Mouse (Mus musculus): ENCODE data around the gene Slc25a34. TPM values are rescaled to one million over a fixed set of nuclear protein-coding genes. Genes with fewer than 3 reads are reported as not detected.
A peak's percentile ranks its signal among the peaks of the same experiment; 100 is the strongest.

The Slc25a34 gene
- polyA plus RNA-seq, 1 experiment from 2014 or later, result 0.05 TPM

DNA sequence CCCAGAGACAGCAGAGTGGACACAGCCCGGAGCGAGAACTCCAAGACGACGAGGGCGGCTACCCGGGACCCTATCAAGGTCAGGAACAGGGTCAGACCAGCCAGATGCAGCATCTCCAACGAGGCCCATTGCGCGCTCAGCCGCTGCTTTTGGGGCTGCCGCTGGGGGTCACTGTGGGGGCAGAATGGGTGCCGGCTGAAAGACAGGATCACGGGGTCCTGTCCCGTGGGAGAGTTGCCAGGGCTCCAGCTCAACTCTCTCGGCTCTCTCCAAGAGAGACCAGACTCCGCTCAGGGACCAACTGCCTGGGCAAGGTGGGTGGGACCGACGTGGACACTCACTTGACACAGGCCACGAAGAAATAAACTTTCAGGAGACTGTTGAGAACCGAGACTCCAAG lies 6.3 kb downstream of the Slc25a34 start:
- no peak for ATAC-seq (ENCODE audit: insufficient number of reproducible peaks, low FRiP score, low TSS enrichment, low read depth)
- Histone ChIP-seq H3K9ac (no peak overlapping the region), H3K36me3 (no peaks in the 10 kb centered on the region), H3K9me3 (replicated peaks) (no peaks in the 10 kb centered on the region), H3K4me3 (replicated peaks) (peak overlapping the region; percentile 32), H3K4me1 (peaks cover 15% of the 10 kb centered on the region), H3K27ac (replicated peaks) (no peak overlapping the region), H3K27me3 (no peaks in the 10 kb centered on the region), H3K4me2 (replicated peaks) (peak overlapping the region; percentile 55)
- WGBS, result 6% methylated on average over 20 of the region's 20 CpGs

DNA sequence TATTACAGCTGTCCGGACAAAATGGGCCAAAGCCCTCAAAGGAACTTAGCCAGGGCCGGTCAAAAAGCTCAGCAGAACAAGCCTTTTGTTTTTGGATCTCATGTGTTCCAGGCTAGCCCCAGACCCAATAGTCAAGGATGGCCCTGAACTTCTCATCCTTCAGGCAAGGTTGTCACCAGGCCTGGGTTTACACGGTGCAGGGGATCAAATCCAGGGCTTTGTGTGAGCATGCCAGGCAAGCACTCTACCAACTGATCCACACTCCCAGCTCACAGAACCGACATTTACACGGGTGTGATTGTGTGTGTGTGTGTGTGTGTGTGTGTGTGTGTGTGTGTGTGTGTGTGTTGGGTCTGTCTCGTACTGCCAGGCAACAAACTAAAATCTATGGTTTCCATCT lies 6.8 kb downstream of the Slc25a34 start:
- Histone ChIP-seq H3K9ac (no peak overlapping the region), H3K27me3 (no peaks in the 10 kb centered on the region), H3K27ac (replicated peaks) (no peak overlapping the region), H3K4me2 (replicated peaks) (no peak overlapping the region), H3K4me3 (replicated peaks) (no peak overlapping the region), H3K4me1 (peaks cover 15% of the 10 kb centered on the region), H3K9me3 (replicated peaks) (no peaks in the 10 kb centered on the region), H3K36me3 (no peaks in the 10 kb centered on the region)
- no peak for ATAC-seq (ENCODE audit: insufficient number of reproducible peaks, low FRiP score, low TSS enrichment, low read depth)
- 65% methylated on average over 6 of the region's 6 CpGs for WGBS

DNA sequence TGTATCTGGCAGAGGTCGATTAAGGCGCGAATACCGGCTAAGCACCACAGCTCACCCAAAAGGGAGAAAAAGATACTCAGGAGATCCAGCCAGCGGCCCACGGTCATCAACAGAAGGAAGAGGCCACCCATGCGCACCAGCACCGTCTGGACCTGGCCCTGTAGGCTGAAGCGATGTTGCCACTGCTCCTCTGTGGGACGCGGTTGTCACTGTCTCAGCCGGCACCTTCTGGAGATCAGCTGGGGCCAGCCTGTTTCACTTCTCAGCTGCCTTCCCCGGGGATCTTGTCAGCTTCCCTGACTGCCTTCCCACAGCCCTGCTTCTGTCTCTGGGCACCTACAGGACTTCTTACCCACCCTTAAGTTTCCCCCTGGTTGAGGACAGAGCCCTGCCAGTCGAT lies 8.7 kb downstream of the Slc25a34 start:
- Histone ChIP-seq H3K27me3 (no peaks in the 10 kb centered on the region), H3K4me3 (replicated peaks) (no peak overlapping the region), H3K9ac (no peak overlapping the region), H3K9me3 (replicated peaks) (no peaks in the 10 kb centered on the region), H3K36me3 (no peaks in the 10 kb centered on the region), H3K4me1 (peaks cover 15% of the 10 kb centered on the region), H3K27ac (replicated peaks) (no peak overlapping the region), H3K4me2 (replicated peaks) (no peak overlapping the region)
- ATAC-seq (ENCODE audit: insufficient number of reproducible peaks, low FRiP score, low TSS enrichment, low read depth), result no peak
- WGBS, result 80% methylated on average over 14 of the region's 14 CpGs

DNA sequence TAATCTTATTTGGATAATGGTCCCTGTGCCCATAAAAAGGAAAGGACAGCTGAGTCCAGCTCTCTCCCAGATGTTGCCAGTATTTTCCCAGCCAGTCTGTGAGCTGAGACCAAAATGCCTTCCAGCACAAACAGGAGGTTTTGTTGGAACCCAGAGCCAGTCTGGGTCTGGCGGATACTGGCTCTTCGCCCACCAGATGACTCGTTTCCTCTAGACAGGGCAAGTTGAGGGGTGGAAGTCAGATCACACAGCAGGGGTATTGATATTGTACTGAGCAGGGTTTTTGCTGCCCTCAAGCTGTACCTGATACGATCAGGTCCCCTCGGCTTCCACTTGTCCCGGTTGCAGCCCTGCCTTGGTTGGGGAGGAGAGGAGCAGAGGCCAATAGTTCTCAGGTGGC lies 14.1 kb downstream of the Slc25a34 start:
- Histone ChIP-seq H3K9ac (no peak overlapping the region), H3K27me3 (no peaks in the 10 kb centered on the region), H3K4me3 (replicated peaks) (no peak overlapping the region), H3K36me3 (no peaks in the 10 kb centered on the region), H3K27ac (replicated peaks) (no peak overlapping the region), H3K4me2 (replicated peaks) (no peak overlapping the region), H3K9me3 (replicated peaks) (no peaks in the 10 kb centered on the region), H3K4me1 (peaks cover 3% of the 10 kb centered on the region)
- 55% methylated on average over 6 of the region's 6 CpGs for WGBS
- ATAC-seq (ENCODE audit: insufficient number of reproducible peaks, low FRiP score, low TSS enrichment, low read depth), result no peak

DNA sequence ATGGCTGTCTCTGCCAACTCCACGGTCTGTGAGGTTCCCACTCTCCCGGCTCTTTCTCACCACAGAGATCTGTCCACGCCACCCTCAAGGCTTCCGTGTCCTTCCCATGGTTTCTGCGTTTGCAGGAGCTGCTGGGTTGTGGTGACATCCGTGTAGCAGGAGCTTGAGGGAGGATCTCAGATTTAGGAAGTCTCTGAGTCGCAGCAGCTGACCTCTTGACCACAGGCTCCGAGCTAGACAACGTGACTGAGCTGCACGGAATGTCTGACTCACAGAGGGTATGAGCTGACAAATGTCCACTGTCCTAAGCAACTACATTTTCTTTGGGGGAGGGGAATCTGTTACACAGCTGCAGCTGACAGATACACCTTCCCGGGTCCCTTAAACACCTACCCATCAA lies 17.8 kb downstream of the Slc25a34 start, which contains the start of gene Fblim1:
TSS of gene Fblim1 (minus strand) at position 236 of the 400 bp plus-strand sequence.
- no peak within 1 kb of the TSS for H3K27ac ChIP-seq (replicated peaks)

DNA sequence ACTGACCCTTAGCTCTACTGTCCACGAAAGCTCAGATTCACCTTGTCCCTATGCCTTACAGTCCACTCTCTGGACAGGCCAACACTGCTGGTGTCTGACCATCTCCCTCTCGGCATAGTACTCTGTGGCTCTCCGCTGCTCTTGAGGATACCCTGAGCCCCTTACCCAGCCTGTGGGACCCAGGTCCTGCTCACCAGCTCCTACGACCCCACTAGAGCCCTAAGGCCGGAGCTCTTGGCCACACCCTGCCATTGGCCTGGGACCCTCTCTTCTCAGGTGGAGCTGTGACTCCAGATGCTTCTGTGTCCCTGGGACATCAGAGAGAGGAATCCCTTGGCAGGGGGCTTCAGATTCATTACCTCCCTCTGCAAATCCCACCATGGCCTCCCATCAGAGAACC lies 18.2 kb downstream of the Slc25a34 start:
- Histone ChIP-seq H3K9ac (no peak overlapping the region), H3K4me2 (replicated peaks) (no peak overlapping the region), H3K27ac (replicated peaks) (no peak overlapping the region), H3K9me3 (replicated peaks) (no peaks in the 10 kb centered on the region), H3K4me1 (peaks cover 20% of the 10 kb centered on the region), H3K36me3 (no peaks in the 10 kb centered on the region), H3K4me3 (replicated peaks) (no peak overlapping the region), H3K27me3 (no peaks in the 10 kb centered on the region)
- 86% methylated on average over 5 of the region's 5 CpGs for WGBS
- no peak for ATAC-seq (ENCODE audit: insufficient number of reproducible peaks, low FRiP score, low TSS enrichment, low read depth)

More for the DNA sequence above, 17.8 kb downstream of the Slc25a34 start, which contains the start of gene Fblim1:
- 79% methylated on average over 11 of the region's 11 CpGs for WGBS
- H3K4me3 ChIP-seq (replicated peaks), result no peak within 1 kb of the TSS
- no peaks in the 10 kb centered on the region for H3K27me3 ChIP-seq
- peaks cover 18% of the 10 kb centered on the region for H3K4me1 ChIP-seq
- no peak for ATAC-seq (ENCODE audit: insufficient number of reproducible peaks, low FRiP score, low TSS enrichment, low read depth)
- H3K9ac ChIP-seq, result no peak within 1 kb of the TSS
- no peaks in the 10 kb centered on the region for H3K9me3 ChIP-seq (replicated peaks)
- H3K4me2 ChIP-seq (replicated peaks), result no peak within 1 kb of the TSS
- no peaks in the 10 kb centered on the region for H3K36me3 ChIP-seq

DNA sequence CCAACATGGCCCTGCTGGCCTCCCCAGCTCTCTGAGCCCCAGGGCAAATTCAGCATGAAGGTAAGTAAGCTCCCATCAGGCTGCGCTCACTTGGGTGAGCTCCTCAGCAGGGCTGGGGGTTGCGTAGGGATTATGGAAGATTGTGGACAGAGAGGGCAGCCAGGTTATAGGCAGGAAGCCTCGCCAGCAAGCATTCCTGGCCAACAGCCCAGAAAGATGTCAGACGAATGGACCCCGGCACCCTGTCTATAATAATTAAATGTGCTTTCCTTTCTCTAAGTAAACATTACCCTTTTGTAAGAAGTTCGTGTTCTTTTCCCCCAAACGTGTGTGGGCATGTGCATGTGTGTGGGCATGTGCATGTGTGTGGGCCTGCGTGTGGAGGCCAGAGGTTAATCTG lies 19.1 kb downstream of the Slc25a34 start:
- H3K9ac ChIP-seq, result no peak overlapping the region
- H3K4me1 ChIP-seq, result peaks cover 30% of the 10 kb centered on the region
- no peak overlapping the region for H3K4me3 ChIP-seq (replicated peaks)
- ATAC-seq (ENCODE audit: insufficient number of reproducible peaks, low FRiP score, low TSS enrichment, low read depth), result no peak
- 0 out of 2 replicates have a peak overlapping the region, but pooled peaks have one; percentile 23 for H3K27ac ChIP-seq (replicated peaks)
- H3K4me2 ChIP-seq (replicated peaks), result no peak overlapping the region
- WGBS, result 43% methylated on average over 8 of the region's 8 CpGs
- no peaks in the 10 kb centered on the region for H3K36me3 ChIP-seq
- no peaks in the 10 kb centered on the region for H3K27me3 ChIP-seq
- no peaks in the 10 kb centered on the region for H3K9me3 ChIP-seq (replicated peaks)

DNA sequence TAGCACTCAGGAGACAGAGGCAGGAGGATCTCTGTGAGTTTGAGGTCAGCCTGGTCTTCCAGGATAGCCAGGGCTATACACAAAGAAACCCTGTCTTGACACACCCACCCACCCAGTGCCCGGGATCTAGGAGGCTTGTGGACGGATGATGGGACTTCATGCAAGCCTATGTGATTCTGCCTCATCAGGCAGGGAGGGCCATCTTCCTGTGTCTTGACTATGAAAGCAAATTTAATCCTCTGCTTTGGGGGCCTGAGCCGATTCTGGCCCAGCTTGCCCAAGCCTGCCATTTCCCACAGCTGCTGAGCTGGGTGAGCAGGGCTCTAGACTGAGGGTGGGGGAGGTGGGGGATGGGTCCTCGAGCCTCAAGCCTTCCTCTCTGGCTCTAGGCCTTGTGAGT lies 19.7 kb downstream of the Slc25a34 start:
- no peak for ATAC-seq (ENCODE audit: insufficient number of reproducible peaks, low FRiP score, low TSS enrichment, low read depth)
- Histone ChIP-seq H3K27me3 (no peaks in the 10 kb centered on the region), H3K4me1 (peaks cover 35% of the 10 kb centered on the region), H3K36me3 (no peaks in the 10 kb centered on the region), H3K27ac (replicated peaks) (0 out of 2 replicates have a peak overlapping the region, but pooled peaks have one; percentile 23), H3K4me3 (replicated peaks) (no peak overlapping the region), H3K4me2 (replicated peaks) (no peak overlapping the region), H3K9ac (no peak overlapping the region), H3K9me3 (replicated peaks) (no peaks in the 10 kb centered on the region)
- 65% methylated on average over 4 of the region's 4 CpGs for WGBS

DNA sequence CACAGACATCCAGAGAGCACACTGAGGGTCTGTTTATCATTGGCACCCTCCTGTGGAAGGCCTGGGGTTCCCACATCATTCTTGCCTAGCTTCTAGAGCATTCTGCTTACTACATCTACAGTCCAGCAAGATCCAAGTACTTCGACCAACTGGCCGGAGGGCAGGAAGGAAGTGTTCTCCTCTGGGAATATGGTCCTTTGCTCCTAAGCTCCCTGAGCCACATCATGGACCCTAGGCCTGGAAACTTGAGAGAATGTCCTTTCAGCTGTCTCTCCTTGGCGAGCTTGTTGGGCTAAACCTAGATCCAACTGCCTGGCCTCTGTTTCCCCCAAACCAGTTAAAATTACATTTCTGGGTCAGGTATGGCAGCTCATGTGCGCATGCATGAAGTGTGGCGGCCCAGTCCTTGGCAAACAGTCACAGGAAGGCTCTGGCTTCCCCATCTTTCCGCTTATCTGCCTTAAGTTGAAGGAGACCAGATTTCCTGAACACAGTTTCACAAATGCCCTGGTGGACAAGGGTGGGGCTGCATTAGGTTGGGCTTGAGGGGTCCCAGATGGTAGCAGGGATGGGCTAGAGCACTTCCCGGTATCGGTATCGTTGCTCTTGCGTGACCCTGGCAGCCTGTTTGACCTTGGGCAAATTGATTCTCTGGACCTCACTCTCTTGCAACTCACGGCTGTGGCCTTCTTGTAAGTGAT lies 20.9 kb downstream of the Slc25a34 start:
- 0 out of 2 replicates have a peak overlapping the region, but pooled peaks have one; percentile 17 for H3K27ac ChIP-seq (replicated peaks)
- no peak overlapping the region for H3K9ac ChIP-seq
- H3K4me3 ChIP-seq (replicated peaks), result no peak overlapping the region
- H3K27me3 ChIP-seq, result no peaks in the 10 kb centered on the region
- H3K4me1 ChIP-seq, result peaks cover 48% of the 10 kb centered on the region
- no peak overlapping the region for H3K4me2 ChIP-seq (replicated peaks)
- no peak for ATAC-seq (ENCODE audit: insufficient number of reproducible peaks, low FRiP score, low TSS enrichment, low read depth)
- H3K9me3 ChIP-seq (replicated peaks), result no peaks in the 10 kb centered on the region
- H3K36me3 ChIP-seq, result no peaks in the 10 kb centered on the region
- 67% methylated on average over 11 of the region's 11 CpGs for WGBS

DNA sequence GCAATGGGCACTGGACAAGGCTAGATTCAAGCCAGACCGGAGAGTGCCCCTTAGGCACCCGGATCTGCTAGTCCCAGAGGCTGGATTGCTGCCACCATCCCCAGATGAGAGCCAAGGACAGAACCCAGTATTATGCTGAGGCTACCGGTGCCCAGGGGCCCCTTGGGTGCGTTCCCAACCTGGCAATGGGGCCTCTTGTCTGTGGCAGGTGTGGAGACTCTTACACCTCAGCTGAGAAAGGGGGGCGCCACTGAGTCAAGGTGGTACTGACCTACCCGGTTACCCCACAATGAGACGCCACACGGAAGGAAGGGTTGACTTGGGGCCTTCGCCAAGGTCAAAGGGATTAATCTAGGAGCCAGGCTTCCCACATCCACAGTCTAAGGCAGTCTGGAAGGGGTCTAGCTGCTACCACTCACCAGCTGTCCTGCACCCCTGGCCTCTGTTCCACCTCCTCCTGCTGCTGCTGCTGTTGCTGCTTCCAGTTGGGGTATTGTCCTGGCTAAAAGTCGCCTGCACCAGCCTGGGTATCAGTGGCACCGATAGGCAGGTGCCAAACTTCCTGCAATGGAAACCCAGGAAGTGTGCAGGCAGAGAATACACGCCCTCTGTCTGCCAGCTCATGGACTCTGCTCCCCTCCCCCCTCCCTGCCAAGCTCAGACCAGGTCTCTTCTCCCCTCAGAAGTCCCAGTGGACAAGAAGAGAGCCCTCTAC lies 22.3 kb downstream of the Slc25a34 start:
- Histone ChIP-seq H3K9me3 (replicated peaks) (no peaks in the 10 kb centered on the region), H3K4me1 (peaks cover 49% of the 10 kb centered on the region), H3K27ac (replicated peaks) (no peak overlapping the region), H3K9ac (no peak overlapping the region), H3K4me3 (replicated peaks) (no peak overlapping the region), H3K36me3 (no peaks in the 10 kb centered on the region), H3K27me3 (no peaks in the 10 kb centered on the region), H3K4me2 (replicated peaks) (no peak overlapping the region)
- ATAC-seq (ENCODE audit: insufficient number of reproducible peaks, low FRiP score, low TSS enrichment, low read depth), result no peak
- WGBS, result 68% methylated on average over 12 of the region's 12 CpGs

DNA sequence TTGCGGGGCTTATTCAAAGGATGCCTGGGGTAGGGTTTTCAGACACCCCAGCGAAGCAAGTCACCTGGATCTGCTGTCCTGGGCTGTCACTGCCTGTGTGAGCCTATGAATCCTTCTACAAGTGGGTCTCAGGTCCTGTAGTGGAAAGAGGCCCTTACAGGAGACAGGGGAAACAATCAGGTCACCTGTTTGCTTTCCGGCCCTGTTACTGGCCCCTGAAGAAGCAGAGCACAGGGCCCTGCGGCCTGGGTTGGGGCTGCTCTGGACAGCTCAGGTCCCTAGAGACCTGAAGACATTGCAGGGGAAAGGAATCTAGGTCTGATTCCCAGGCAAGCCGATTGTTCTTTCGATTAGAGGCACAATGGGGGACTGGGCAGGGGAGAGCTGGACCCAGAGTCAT lies 23.3 kb downstream of the Slc25a34 start:
- no peak for ATAC-seq (ENCODE audit: insufficient number of reproducible peaks, low FRiP score, low TSS enrichment, low read depth)
- H3K9me3 ChIP-seq (replicated peaks), result no peaks in the 10 kb centered on the region
- no peaks in the 10 kb centered on the region for H3K27me3 ChIP-seq
- no peak overlapping the region; the same call in 1 of the 2 replicates for H3K27ac ChIP-seq (replicated peaks)
- no peak overlapping the region for H3K9ac ChIP-seq
- H3K4me1 ChIP-seq, result peaks cover 49% of the 10 kb centered on the region
- H3K4me2 ChIP-seq (replicated peaks), result peak overlapping the region; percentile 96; the same call in 1 of the 2 replicates
- 35% methylated on average over 6 of the region's 6 CpGs for WGBS
- peak overlapping the region; percentile 65 for H3K4me3 ChIP-seq (replicated peaks)
- peaks cover under 1% of the 10 kb centered on the region; the same call in 1 of the 2 replicates for H3K36me3 ChIP-seq
